Mouse (Mus musculus) limb, embryonic 10.5 days (tissue): Measurements from ENCODE around the gene Col4a3bp. TPM values are rescaled to one million over a fixed set of nuclear protein-coding genes. Genes with fewer than 3 reads are reported as not detected.
A peak's percentile ranks its signal among the peaks of the same experiment; 100 is the strongest.

ENCODE experiments used
- DNase-seq: peaks from one replicate; pipeline ENCODE4 v3.0.0-alpha.2; 2017; ENCODE audit warnings: low spot score
- H3K27ac ChIP-seq: fragments of 300-500 bp; sonication (generic); 2 replicates; pipeline ENCODE4 v1.5.1; 2016; ENCODE audit warnings: mild to moderate bottlenecking
- H3K27me3 ChIP-seq: fragments of 300-500 bp; sonication (generic); 2 replicates; pipeline ENCODE4 v1.6.1; 2016; ENCODE audit warnings: low read depth, mild to moderate bottlenecking; ENCODE audit not compliant: poor library complexity, severe bottlenecking
- H3K36me3 ChIP-seq: fragments of 300-500 bp; sonication (generic); 2 replicates; pipeline ENCODE4 v1.6.1; 2016; ENCODE audit warnings: mild to moderate bottlenecking, moderate library complexity
- H3K4me1 ChIP-seq: fragments of 300-500 bp; sonication (generic); 2 replicates; pipeline ENCODE4 v1.6.1; 2016
- H3K4me3 ChIP-seq: fragments of 300-500 bp; sonication (generic); 2 replicates; pipeline ENCODE4 v1.5.1; 2016; ENCODE audit warnings: mild to moderate bottlenecking, moderate library complexity
- H3K9me3 ChIP-seq: fragments of 300-500 bp; sonication (generic); replicated peaks from 2 replicates; pipeline ENCODE4 v1.6.1; 2016; ENCODE audit warnings: mild to moderate bottlenecking
- WGBS: fragments of 180-500 bp; shearing (Covaris S2); methylation state at CpG from one replicate; pipeline ENCODE4 v1.1.7; 2016; 5-methylcytosine and 5-hydroxymethylcytosine counted together
- polyA plus RNA-seq: library from polyadenylated mRNA; unstranded; fragments of >200 nt; fragmentation: Nextera tagmentation; extraction: Ambion mirVana; gene quantifications from 2 replicates; pipeline ENCODE4 v1.2.1, GENCODE M21; 2016

The Col4a3bp gene
- polyA plus RNA-seq, 1 experiment from 2014 or later, result 6.9 TPM

- no peaks in the 10 kb centered on the region for H3K9me3 ChIP-seq
- H3K27me3 ChIP-seq, result no peaks in the 10 kb centered on the region
- WGBS, result 95% methylated on average over 7 of the region's 7 CpGs
- H3K4me1 ChIP-seq, result peaks cover 24% of the 10 kb centered on the region
- H3K36me3 ChIP-seq, result peaks cover 81% of the 10 kb centered on the region
- H3K4me3 ChIP-seq, result no peak overlapping the region
- H3K27ac ChIP-seq, result no peak overlapping the region
- no peak for DNase-seq
These were observed 122.1 kb downstream of the Col4a3bp start for GRCm38 (mm10) chr13:96664419-96664974.

DNA sequence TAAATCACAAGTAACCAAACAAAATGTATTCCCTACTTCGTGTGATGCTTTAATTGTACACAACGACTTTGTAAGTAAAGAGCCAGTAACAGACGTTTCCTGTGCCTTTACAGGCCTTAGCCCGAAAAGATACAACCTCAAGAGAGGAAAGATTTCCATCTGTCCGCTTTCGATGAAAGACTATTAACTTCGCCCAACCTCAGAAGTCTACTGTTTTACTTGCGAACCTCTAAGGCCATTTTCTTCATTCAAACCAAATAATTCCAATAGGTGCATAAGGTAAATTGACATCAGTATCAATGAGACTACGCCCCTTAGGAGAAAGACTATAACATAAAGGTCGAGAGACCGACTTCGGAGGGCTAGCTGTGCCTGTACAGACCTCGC is 127.6 kb downstream of the Col4a3bp start:
- no peak for DNase-seq
- peak overlapping the region; percentile 95 for H3K4me3 ChIP-seq
- 6% methylated on average over 13 of the region's 13 CpGs for WGBS
- H3K36me3 ChIP-seq, result peaks cover 26% of the 10 kb centered on the region
- H3K27me3 ChIP-seq, result no peaks in the 10 kb centered on the region
- peaks cover 34% of the 10 kb centered on the region for H3K4me1 ChIP-seq
- H3K27ac ChIP-seq, result peak overlapping the region; percentile 99
- H3K9me3 ChIP-seq, result no peaks in the 10 kb centered on the region

DNA sequence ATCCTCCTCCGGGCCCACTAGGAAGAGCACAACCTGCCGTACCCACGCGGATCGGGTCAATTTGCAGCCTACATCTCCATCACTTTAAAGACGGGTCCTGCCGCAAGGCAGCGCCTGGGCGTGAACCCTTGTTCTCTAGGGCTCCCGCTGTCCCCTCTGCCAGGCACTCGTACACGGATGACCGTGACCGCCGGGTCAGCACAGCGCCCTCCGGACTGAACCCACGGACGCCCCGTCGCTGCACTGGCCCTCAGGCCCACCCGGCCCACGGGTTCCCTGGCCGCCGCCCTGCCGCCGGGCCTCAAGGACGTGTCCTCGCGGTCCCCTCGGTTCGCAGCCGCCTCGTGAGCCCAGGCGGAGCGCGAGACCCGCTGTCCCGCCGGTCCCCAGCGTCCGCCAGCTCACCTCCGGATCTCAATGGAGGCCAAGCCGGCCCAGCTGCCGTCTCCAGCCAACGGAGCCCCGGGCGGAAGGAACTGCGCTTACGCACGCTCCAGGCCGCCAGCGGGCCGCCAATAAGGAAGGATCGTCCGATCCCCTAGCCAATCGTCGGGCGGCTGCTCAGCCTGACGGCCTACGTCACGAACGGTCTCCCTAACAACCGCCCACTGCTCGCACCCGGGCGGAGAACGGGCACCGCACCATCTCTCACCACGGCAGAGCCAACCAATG is 128.1 kb downstream of the Col4a3bp start, which contains the start of gene Hmgcr:
Gene Hmgcr (minus strand): TSS at position 531 of the 672 bp plus-strand sequence.
- under 1% methylated on average over 69 of the region's 70 CpGs for WGBS
- H3K36me3 ChIP-seq, result peaks cover 21% of the 10 kb centered on the region
- H3K4me3 ChIP-seq, result peak within 1 kb of the TSS; percentile 95
- peaks cover 34% of the 10 kb centered on the region for H3K4me1 ChIP-seq
- H3K27ac ChIP-seq, result peak within 1 kb of the TSS; percentile 99
- H3K9me3 ChIP-seq, result no peaks in the 10 kb centered on the region
- H3K27me3 ChIP-seq, result no peaks in the 10 kb centered on the region
- peak; percentile 96 for DNase-seq

DNA sequence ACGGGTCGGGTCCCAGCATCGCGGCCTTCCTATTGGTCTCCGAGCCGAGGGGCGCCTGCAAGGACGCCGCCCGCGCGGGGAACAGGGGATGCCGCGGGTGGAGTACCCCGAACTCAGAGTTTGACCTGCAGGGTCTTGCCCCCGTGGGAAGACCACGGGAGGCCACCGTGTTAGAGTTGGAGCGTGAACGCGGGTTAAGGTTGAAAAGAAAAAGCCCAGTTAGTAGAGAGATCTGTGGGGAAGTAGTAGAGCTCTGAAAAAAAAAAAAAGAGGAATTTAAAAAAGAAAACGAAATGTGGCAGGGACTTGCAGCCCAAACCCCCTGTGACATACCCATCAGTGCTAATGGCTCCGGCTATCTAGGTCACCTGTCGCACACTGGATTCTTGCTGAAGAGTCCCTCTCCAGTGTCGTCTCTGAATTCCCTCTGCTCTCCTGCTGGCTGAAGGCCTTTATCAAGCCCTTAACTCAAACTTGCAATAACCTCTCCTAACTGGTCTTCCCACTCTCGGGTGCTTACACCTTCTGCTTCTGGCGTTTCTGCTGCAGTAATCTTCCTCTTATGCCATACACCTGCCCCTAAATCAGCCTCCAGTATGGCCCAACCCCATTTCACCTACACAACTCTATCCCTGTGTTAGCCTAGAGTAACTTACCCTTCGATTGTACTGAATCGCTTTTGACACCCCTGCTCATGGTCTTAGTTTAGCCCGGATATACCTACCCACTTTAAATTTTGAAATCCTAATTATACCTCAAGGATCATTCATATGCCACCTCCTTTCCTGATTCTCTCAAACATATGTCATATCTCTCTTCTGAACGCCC is 128.9 kb downstream of the Col4a3bp start:
- Histone ChIP-seq H3K36me3 (peaks cover 13% of the 10 kb centered on the region), H3K27me3 (no peaks in the 10 kb centered on the region), H3K4me3 (peak overlapping the region; percentile 95), H3K9me3 (no peaks in the 10 kb centered on the region), H3K4me1 (peaks cover 34% of the 10 kb centered on the region), H3K27ac (peak overlapping the region; percentile 99)
- WGBS, result 16% methylated on average over 31 of the region's 31 CpGs
- DNase-seq, result no peak

DNA sequence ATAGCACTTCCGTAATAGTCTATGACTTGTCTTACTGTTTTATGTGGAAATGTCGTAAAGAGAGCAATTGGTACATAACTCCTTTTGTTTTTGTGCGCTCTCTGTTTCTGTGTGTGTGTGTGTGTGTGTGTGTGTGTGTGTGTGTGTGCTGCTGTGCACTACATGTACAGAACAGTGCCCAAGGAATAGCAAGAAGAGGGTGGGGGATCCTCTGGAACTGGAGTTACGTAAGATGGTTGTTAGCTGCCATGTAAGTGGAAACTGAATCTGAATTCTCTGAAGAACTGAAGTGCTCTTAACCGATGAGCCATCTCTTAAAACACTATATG is 129.5 kb downstream of the Col4a3bp start:
- no peaks in the 10 kb centered on the region for H3K27me3 ChIP-seq
- 96% methylated on average over 5 of the region's 5 CpGs for WGBS
- no peaks in the 10 kb centered on the region for H3K9me3 ChIP-seq
- H3K36me3 ChIP-seq, result peaks cover 8% of the 10 kb centered on the region
- H3K27ac ChIP-seq, result peak overlapping the region; percentile 99
- no peak overlapping the region for H3K4me3 ChIP-seq
- no peak for DNase-seq
- peaks cover 34% of the 10 kb centered on the region for H3K4me1 ChIP-seq

DNA sequence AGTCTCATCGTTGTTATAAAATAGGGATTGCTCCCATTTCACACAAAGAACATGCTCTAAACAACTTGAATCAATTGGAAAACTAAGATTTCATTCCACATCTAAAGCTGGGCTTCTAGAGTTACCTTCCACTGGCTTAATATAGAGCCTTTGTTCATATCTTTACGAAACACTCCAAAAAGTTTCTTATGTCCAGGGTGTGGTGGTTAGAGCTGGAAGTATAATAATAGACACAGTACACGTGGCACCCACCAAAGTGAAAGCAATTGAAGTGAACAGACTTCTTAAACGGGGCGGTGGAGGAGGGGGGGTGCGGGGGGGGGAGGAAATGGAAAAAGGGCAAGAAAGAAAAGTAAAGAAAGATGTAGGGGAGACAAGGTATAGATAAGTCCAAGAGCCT is 129.9 kb downstream of the Col4a3bp start:
- 90% methylated on average over 6 of the region's 6 CpGs for WGBS
- H3K27ac ChIP-seq, result no peak overlapping the region
- peaks cover 4% of the 10 kb centered on the region; the same call in 1 of the 2 replicates for H3K36me3 ChIP-seq
- no peaks in the 10 kb centered on the region for H3K9me3 ChIP-seq
- H3K4me1 ChIP-seq, result peaks cover 30% of the 10 kb centered on the region
- no peak for DNase-seq
- no peaks in the 10 kb centered on the region for H3K27me3 ChIP-seq
- H3K4me3 ChIP-seq, result no peak overlapping the region

- Histone ChIP-seq H3K9me3 (no peaks in the 10 kb centered on the region), H3K4me1 (peaks cover 17% of the 10 kb centered on the region), H3K36me3 (no peaks in the 10 kb centered on the region), H3K27me3 (no peaks in the 10 kb centered on the region), H3K4me3 (no peak overlapping the region), H3K27ac (no peak overlapping the region)
- 90% methylated on average over 7 of the region's 7 CpGs for WGBS
- no peak for DNase-seq
These were observed 131.4 kb downstream of the Col4a3bp start for GRCm38 (mm10) chr13:96673817-96674216.

- H3K4me1 ChIP-seq, result peaks cover 7% of the 10 kb centered on the region
- H3K36me3 ChIP-seq, result no peaks in the 10 kb centered on the region
- no peaks in the 10 kb centered on the region for H3K9me3 ChIP-seq
- no peak overlapping the region for H3K27ac ChIP-seq
- H3K27me3 ChIP-seq, result no peaks in the 10 kb centered on the region
- H3K4me3 ChIP-seq, result no peak overlapping the region
- DNase-seq, result no peak
- 84% methylated on average over 6 of the region's 6 CpGs for WGBS
These were observed 133.3 kb downstream of the Col4a3bp start for GRCm38 (mm10) chr13:96675756-96676155.

DNA sequence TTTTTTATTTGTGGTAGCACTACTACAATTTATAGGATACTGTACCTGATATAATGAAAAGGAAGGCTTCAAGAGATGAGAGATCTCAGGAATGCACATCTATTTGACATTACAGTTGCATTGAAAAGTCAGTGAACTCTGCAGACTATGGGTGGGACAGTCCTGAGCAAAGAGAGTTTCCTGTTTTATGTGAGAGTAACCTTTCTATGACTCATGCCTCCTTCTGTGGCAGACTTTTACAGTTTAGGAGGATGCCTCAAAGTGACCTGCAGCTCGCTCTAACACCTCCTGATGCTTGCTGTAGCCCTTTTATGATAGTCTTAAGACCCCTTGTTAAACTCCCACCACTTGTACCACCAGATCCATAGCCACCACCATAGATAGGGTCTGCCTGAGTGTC is 134.7 kb downstream of the Col4a3bp start:
- no peaks in the 10 kb centered on the region for H3K36me3 ChIP-seq
- H3K4me1 ChIP-seq, result no peaks in the 10 kb centered on the region

DNA sequence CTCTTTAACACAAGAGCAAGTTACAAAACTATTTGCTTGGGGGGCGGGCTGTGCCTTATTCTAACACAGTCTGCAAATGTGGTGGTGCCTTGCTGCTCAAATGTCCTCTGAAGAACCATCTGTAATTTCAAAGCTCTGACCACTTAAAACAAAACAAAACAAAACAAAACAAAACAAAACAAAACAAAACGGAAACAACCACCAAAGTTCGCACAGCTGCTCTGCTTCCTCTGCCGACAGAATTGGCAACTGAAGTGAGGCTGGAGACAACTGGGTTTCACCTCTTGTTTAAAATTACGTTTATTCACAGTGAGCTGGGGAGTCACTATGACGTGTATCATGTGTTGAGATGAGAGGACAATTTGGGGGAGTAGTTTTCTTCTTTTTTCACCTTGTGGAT is 136.2 kb downstream of the Col4a3bp start:
- Histone ChIP-seq H3K4me3 (no peak overlapping the region), H3K27ac (no peak overlapping the region), H3K4me1 (no peaks in the 10 kb centered on the region), H3K27me3 (no peaks in the 10 kb centered on the region), H3K36me3 (no peaks in the 10 kb centered on the region), H3K9me3 (no peaks in the 10 kb centered on the region)
- WGBS, result 87% methylated on average over 6 of the region's 6 CpGs
- DNase-seq, result no peak

More for the DNA sequence above, 134.7 kb downstream of the Col4a3bp start:
- Histone ChIP-seq H3K4me3 (no peak overlapping the region), H3K27ac (no peak overlapping the region), H3K27me3 (no peaks in the 10 kb centered on the region), H3K9me3 (no peaks in the 10 kb centered on the region)
- no peak for DNase-seq
- 77% methylated on average over 1 of the region's 1 CpGs for WGBS

GRCm38 (mm10) chr13:96680163-96681087 is 138.0 kb downstream of the Col4a3bp start:
- no peak overlapping the region for H3K4me3 ChIP-seq
- no peaks in the 10 kb centered on the region for H3K9me3 ChIP-seq
- H3K36me3 ChIP-seq, result no peaks in the 10 kb centered on the region
- no peak for DNase-seq
- H3K27ac ChIP-seq, result no peak overlapping the region
- no peaks in the 10 kb centered on the region for H3K4me1 ChIP-seq
- WGBS, result 91% methylated on average over 9 of the region's 9 CpGs
- H3K27me3 ChIP-seq, result no peaks in the 10 kb centered on the region

GRCm38 (mm10) chr13:96681088-96681620 is 138.7 kb downstream of the Col4a3bp start:
- Histone ChIP-seq H3K9me3 (no peaks in the 10 kb centered on the region), H3K4me1 (no peaks in the 10 kb centered on the region), H3K4me3 (no peak overlapping the region), H3K36me3 (no peaks in the 10 kb centered on the region), H3K27me3 (no peaks in the 10 kb centered on the region), H3K27ac (no peak overlapping the region)
- DNase-seq, result no peak
